Mouse (Mus musculus): ENCODE data around the gene Gm21972.

DNA sequence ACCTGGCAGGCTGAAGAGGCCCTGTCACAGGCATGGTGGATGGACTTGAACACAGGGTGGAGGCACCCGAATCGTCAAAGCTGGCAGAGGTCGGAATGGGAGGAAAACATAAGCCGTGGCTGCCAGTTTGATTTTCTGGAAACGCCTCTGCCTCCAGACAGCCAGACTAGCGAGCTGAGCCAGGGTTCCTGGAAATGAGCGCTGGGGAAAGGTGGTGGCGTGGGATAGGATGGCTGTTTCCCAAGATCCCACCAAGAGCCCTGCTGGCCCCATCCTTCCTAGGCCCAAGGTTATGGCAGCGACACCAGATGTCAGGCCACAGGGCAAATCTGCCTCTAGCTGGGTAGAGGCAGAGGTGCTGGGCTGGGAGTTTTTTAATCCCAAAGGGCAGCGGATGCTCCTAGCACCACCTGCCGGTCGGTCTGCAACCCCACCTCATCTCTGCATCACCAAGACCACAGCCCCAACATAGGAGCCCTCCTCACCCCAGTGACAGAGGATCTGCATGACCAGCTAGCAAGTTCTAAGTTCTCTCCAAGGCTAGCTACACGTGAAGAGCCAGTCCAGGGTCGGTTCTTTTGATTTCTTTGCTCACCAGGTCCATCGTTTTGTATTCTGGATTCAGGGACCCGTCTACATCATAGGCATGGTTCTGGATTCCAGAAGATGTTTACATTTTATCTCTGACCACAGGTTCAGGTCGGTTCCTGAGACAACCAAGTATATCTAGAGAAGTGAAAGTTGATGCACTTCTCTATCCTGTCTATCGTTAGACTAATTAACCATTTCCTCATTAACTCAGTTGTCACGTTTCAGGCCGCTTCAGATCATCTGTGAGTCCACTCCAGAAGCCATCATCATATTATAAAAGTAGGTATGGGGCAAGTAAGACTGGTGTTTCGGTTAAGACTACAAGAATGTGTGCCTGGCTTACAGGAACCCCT lies 10.8 kb downstream of the Gm21972 start:
- no peak for TF ChIP-seq CTCF (IDR thresholded peaks at IDR 0.05; ENCODE audit: borderline replicate concordance, insufficient read depth, low read depth, low read length)
- no peak for TF ChIP-seq POLR2A (IDR thresholded peaks at IDR 0.05; ENCODE audit: borderline replicate concordance, insufficient read depth, low read length)
